Mouse (Mus musculus): ENCODE data around the gene Chadl.
"Not testable (repeated sequence)": the region's sequence is repeated elsewhere in the genome, so short reads cannot be mapped to it uniquely, and the experiment has no call there.

The Chadl gene

GRCm38 (mm10) chr15:81697175-81697574 is at the start of gene Chadl:
TSS of gene Chadl (minus strand) at chr15:81697287.
- DNase-seq (ENCODE audit: low spot score), result no peak

- DNase-seq (ENCODE audit: low spot score), result peak; percentile 87
Observed at GRCm38 (mm10) chr15:81745601-81746114, 48.6 kb upstream of the Chadl start.

- peak; percentile 83 for DNase-seq (ENCODE audit: low spot score)
Observed at GRCm38 (mm10) chr15:81744992-81745600, 48.0 kb upstream of the Chadl start, which contains the start of the genes Zc3h7b and Rangap1. TSS of gene Zc3h7b (plus strand) at chr15:81745057. TSS of gene Rangap1 (minus strand) at chr15:81745530.

- not testable (repeated sequence) for DNase-seq (ENCODE audit: low spot score)
Observed at GRCm38 (mm10) chr15:81742368-81742767, 45.3 kb upstream of the Chadl start.

- DNase-seq (ENCODE audit: low spot score), result no peak
Observed at GRCm38 (mm10) chr15:81739924-81740323, 42.8 kb upstream of the Chadl start.

GRCm38 (mm10) chr15:81739296-81739695 is 42.2 kb upstream of the Chadl start:
- DNase-seq (ENCODE audit: low spot score), result no peak

- DNase-seq (ENCODE audit: low spot score), result no peak
Observed at GRCm38 (mm10) chr15:81735075-81735474, 38.0 kb upstream of the Chadl start.

- peak; percentile 93 for DNase-seq (ENCODE audit: low spot score)
Observed at GRCm38 (mm10) chr15:81729792-81730635, 32.9 kb upstream of the Chadl start.

- peak; percentile 62 for DNase-seq (ENCODE audit: low spot score)
Observed at GRCm38 (mm10) chr15:81729241-81729791, 32.2 kb upstream of the Chadl start.

GRCm38 (mm10) chr15:81725965-81726364 is 28.9 kb upstream of the Chadl start:
- DNase-seq (ENCODE audit: low spot score), result no peak

- no peak for DNase-seq (ENCODE audit: low spot score)
Observed at GRCm38 (mm10) chr15:81723653-81724052, 26.6 kb upstream of the Chadl start.

GRCm38 (mm10) chr15:81722361-81722760 is 25.3 kb upstream of the Chadl start:
- DNase-seq (ENCODE audit: low spot score), result no peak

GRCm38 (mm10) chr15:81719139-81719531 is 22.0 kb upstream of the Chadl start:
- no peak for DNase-seq (ENCODE audit: low spot score)

GRCm38 (mm10) chr15:81718336-81719138 is 21.4 kb upstream of the Chadl start:
- DNase-seq (ENCODE audit: low spot score), result no peak

GRCm38 (mm10) chr15:81713742-81714141 is 16.7 kb upstream of the Chadl start:
- DNase-seq (ENCODE audit: low spot score), result no peak

GRCm38 (mm10) chr15:81710801-81711200 is 13.7 kb upstream of the Chadl start:
- DNase-seq (ENCODE audit: low spot score), result no peak

GRCm38 (mm10) chr15:81709686-81710085 is 12.6 kb upstream of the Chadl start:
- no peak for DNase-seq (ENCODE audit: low spot score)

GRCm38 (mm10) chr15:81708991-81709390 is 11.9 kb upstream of the Chadl start:
- no peak for DNase-seq (ENCODE audit: low spot score)

- DNase-seq (ENCODE audit: low spot score), result no peak
Observed at GRCm38 (mm10) chr15:81703094-81703489, 6.0 kb upstream of the Chadl start.

GRCm38 (mm10) chr15:81702306-81703093 is 5.4 kb upstream of the Chadl start:
- no peak for DNase-seq (ENCODE audit: low spot score)

GRCm38 (mm10) chr15:81701350-81701749 is 4.3 kb upstream of the Chadl start:
- not testable (repeated sequence) for DNase-seq (ENCODE audit: low spot score)

Data from testis, postnatal 10 days (tissue).